Mouse (Mus musculus) thymus, adult 18-20 months (tissue): ENCODE measurements around the gene Snrnp48.

ENCODE experiments used
- DNase-seq, 2 experiments: peaks; one replicate each; pipeline ENCODE4 v3.0.0; 2022; ENCODE audit warnings: mixed read lengths in 2 of 2

Gene Snrnp48

GRCm38 (mm10) chr13:38269055-38269692 is 64.4 kb downstream of the Snrnp48 start:
- no peak for DNase-seq

- DNase-seq: no peak
Observed at GRCm38 (mm10) chr13:38272624-38273023, 67.9 kb downstream of the Snrnp48 start.
